Mouse (Mus musculus) cortical plate, adult 2 months (tissue): ENCODE results near the gene Tmem245.
A peak's percentile ranks its signal among the peaks of the same experiment; 100 is the strongest.

Experiments used
- CTCF ChIP-seq: fragments of 200-500 bp; IDR thresholded peaks from 2 replicates; pipeline ENCODE4 v1.5.1; 2011; ENCODE audit warnings: mild to moderate bottlenecking, control low read depth, low read length; ENCODE audit not compliant: insufficient read depth; ENCODE audit errors: extremely low read depth
- POLR2A ChIP-seq: fragments of 200-500 bp; IDR thresholded peaks from 2 replicates; pipeline ENCODE4 v1.6.1; 2011; ENCODE audit warnings: mild to moderate bottlenecking, low read length, control low read depth; ENCODE audit not compliant: insufficient read depth; ENCODE audit errors: extremely low read depth

GRCm38 (mm10) chr4:56897511-56897910 lies 49.7 kb downstream of the Tmem245 start:
- no peak for TF ChIP-seq POLR2A
- TF ChIP-seq CTCF: 0 out of 2 replicates have a peak, but pooled peaks have one; percentile 4
